Mouse (Mus musculus): ENCODE data around the gene Atl3.

Gene Atl3

GRCm38 (mm10) chr19:7498816-7499215 is 5.0 kb downstream of the Atl3 start:
- DNase-seq (ENCODE audit: low spot score in 2 of 2), result no peak

DNA sequence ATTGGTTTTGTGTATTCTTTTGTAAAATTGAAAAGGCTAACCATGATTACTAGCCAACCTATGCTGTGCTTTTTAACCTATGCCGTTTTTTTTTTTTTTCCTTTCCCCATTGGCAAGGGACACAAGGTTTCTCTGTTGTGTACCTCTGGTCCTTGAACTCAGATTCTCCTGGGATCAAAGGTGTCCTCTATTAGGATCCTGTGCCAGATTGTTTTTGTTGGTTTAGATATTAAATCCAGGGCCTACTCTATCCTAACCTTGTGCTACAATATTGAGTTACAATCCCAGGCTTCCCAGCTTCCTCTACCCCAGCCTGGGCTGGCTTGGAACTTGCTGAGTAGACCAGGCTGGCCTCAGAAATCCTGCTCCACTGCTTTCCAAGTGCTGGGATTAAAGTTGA is 6.9 kb downstream of the Atl3 start:
- no peak for DNase-seq (ENCODE audit: low spot score in 2 of 2)

- DNase-seq (ENCODE audit: low spot score in 2 of 2), result no peak
These were observed 8.6 kb downstream of the Atl3 start for GRCm38 (mm10) chr19:7502432-7502831.

GRCm38 (mm10) chr19:7506321-7506720 is 12.5 kb downstream of the Atl3 start:
- no peak for DNase-seq (ENCODE audit: low spot score in 2 of 2)

DNA sequence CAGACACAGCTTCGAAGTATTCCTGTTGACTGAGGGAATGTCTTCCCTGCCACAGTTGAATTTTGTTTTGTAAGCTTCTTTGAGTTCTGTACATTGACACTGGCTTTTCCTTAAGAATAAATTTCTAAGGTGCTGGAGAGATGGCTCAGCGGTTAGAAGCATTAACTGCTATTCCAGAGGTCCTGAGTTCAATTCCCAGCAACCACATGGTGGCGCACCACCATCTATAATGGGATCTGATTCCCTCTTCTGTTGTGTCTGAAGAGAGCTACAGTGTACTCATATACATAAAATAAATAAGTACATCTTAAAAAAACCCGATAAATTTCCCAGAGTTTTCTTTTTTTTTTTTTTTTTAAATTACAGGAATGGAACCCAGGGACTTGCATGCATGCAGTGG is 14.2 kb downstream of the Atl3 start:
- no peak for DNase-seq (ENCODE audit: low spot score in 2 of 2)

GRCm38 (mm10) chr19:7516437-7516836 is 22.6 kb downstream of the Atl3 start:
- no peak for DNase-seq (ENCODE audit: low spot score in 2 of 2)

GRCm38 (mm10) chr19:7521619-7522018 is 27.8 kb downstream of the Atl3 start:
- no peak for DNase-seq (ENCODE audit: low spot score in 2 of 2)

GRCm38 (mm10) chr19:7522856-7523255 is 29.0 kb downstream of the Atl3 start:
- no peak for DNase-seq (ENCODE audit: low spot score in 2 of 2)

GRCm38 (mm10) chr19:7523292-7523691 is 29.5 kb downstream of the Atl3 start:
- peak in 1 of 2 experiments; percentile 13 for DNase-seq (ENCODE audit: low spot score in 2 of 2)

GRCm38 (mm10) chr19:7523781-7524180 is 29.9 kb downstream of the Atl3 start:
- DNase-seq (ENCODE audit: low spot score in 2 of 2), result no peak

DNA sequence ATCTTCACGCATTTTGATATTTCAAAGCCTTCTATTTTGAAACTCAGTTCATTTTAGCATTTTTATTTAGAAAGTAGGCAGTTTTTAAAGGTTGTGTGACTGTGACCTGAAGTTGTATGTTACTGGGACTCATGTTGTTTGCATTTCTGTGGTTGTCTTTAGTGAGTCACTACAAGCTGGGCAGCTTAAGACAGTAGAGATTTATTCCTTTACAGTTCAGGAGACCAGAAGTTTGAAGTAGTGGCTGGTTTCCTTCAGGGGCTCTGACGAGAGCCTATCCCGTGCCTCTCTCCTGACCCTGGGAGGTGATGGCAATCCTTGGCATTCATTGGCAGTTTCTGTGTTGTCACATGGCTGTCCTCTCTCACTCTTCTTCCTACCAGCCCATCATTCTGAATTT is 31.0 kb downstream of the Atl3 start:
- DNase-seq (ENCODE audit: low spot score in 2 of 2), result no peak

DNA sequence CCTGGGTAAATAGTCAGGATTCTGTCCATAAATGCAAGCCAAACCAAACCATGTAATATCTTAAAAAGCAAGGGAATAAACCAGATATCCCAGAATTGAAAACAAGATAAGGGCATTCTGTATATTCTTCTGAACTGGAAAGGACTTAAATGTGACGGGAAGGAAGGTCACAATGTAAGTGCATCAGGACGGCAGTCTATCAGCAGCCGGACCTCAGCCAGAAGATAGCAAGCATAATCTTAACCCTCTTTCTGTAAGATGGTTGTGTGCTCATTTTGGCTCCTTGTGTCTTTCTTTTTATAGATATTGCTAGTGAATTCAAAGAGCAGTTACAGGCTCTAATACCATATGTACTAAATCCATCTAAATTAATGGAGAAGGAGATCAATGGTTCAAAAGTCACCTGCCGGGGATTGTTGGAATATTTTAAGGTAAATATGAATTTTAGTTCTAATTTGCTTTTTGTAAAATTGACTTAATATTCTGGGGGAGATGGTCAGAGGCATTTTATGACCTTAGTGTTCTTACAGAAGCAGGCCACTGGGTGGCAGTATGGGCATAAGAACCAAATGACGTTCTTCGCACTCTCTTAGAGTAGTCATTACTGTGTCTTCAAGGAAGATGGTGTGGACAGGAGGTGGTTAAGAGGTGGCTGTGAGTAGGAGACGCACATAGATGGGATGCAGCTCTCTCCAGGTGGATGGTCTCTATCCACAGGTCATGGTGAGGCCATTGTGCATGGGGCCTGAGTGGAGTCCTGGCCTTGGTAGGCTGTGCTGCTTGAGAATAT is 35.0 kb downstream of the Atl3 start:
- DNase-seq (ENCODE audit: low spot score in 2 of 2), result peak; percentile 21 to 45

- no peak for DNase-seq (ENCODE audit: low spot score in 2 of 2)
These were observed 38.1 kb downstream of the Atl3 start for GRCm38 (mm10) chr19:7531906-7532305.

DNA sequence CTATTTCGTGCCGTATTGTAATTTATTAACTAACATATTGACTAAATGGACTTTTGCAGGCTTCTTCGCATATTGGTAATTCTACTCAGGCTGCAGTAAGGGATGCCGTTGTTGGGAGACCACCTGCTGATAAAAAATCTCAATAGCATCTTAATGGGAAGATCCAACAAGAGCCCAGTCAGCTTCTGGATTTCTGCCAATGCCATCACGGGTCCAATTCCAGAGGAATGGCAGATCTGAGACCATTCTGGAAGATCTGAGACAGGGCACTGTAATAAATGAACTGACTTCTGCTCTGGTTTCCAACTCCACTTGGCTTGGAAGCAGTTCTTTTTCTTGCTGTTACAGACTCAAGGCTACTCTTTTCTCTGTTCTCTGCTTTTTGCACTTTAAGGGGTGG is 40.1 kb downstream of the Atl3 start:
- DNase-seq (ENCODE audit: low spot score in 2 of 2), result no peak

- no peak for DNase-seq (ENCODE audit: low spot score in 2 of 2)
These were observed 55.1 kb downstream of the Atl3 start for GRCm38 (mm10) chr19:7548924-7549323.

- DNase-seq (ENCODE audit: low spot score in 2 of 2), result peak; percentile 28 to 46
These were observed 57.9 kb downstream of the Atl3 start for GRCm38 (mm10) chr19:7551550-7552300.

DNA sequence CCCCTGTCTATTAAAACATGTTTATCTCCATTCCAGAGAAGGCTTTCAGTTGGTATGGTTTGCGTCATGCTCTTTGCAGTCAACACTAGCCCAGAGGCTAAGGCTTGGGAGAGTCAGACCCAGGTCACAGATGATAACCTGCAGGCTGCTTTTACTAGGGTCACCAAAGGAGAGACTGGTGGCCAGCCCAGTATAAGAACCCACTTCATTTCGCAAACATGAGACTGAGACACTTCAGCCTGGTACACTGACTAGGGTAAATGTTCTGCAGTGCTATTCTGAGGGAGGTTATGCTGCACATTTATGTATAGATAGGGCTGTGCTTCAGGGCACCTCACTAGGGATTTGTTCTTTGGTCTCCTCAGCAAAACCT is 58.4 kb downstream of the Atl3 start:
- no peak for DNase-seq (ENCODE audit: low spot score in 2 of 2)

- peak in 1 of 2 experiments; percentile 33 for DNase-seq (ENCODE audit: low spot score in 2 of 2)
These were observed 59.6 kb downstream of the Atl3 start for GRCm38 (mm10) chr19:7553441-7553840.

DNA sequence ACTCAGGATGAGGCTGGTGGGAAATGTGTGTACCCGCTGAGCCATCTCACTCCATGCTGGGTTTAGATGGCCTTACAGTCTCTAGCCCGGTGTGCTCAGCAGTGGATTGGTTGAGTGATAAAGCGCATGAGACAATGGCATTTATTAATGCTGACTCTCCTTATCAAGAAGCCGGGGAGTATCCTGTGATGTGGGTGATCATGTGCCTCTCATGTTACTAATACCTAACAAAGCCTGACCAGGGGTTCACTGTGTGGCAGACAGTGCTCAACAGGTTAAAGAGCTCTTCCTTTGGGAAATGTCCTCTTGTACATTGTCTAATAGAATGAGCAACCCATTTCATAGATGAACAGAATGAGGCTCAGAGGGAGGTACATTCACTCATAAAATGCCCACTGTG is 61.0 kb downstream of the Atl3 start:
- DNase-seq (ENCODE audit: low spot score in 2 of 2), result no peak

GRCm38 (mm10) chr19:7556641-7557040 is 62.8 kb downstream of the Atl3 start:
- DNase-seq (ENCODE audit: low spot score in 2 of 2), result no peak

GRCm38 (mm10) chr19:7557328-7557822 is 63.5 kb downstream of the Atl3 start, which contains the start of gene Pla2g16:
Gene Pla2g16, plus strand, starts transcription at chr19:7557459.
- peak; percentile 64 to 76 for DNase-seq (ENCODE audit: low spot score in 2 of 2)

GRCm38 (mm10) chr19:7557844-7558243 is 64.0 kb downstream of the Atl3 start:
- peak; percentile 7 to 9 for DNase-seq (ENCODE audit: low spot score in 2 of 2)

DNA sequence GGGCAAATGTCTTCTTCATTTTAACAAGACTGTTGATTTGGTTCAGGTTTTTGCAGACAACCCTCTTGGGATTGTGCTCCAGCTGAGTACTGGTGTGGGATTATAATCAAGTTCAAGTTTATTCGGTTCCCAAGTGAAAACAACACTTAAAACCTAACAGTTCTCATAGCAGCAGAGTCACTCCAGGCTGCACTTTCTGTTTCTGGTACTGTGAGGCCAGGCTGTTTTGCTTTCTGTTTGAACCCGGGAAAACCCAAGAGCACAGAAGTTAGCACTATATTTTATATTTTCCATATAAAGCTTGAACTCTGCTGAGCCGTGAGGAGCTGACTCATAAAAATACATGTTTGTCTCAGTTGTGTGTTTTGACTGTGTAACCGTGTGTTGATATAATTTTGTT is 64.8 kb downstream of the Atl3 start:
- DNase-seq (ENCODE audit: low spot score in 2 of 2), result peak; percentile 10 to 13
